Mouse (Mus musculus): ENCODE results near the gene Mnd1.

Gene Mnd1

GRCm38 (mm10) chr3:84155558-84156006 is at the start of gene Mnd1:
TSS of gene Mnd1 (minus strand) at chr3:84155786.
- peak; percentile 99 for DNase-seq (ENCODE audit: low spot score)

- DNase-seq (ENCODE audit: low spot score) = no peak
These were observed 49.1 kb upstream of the Mnd1 start for GRCm38 (mm10) chr3:84204640-84205039.

DNA sequence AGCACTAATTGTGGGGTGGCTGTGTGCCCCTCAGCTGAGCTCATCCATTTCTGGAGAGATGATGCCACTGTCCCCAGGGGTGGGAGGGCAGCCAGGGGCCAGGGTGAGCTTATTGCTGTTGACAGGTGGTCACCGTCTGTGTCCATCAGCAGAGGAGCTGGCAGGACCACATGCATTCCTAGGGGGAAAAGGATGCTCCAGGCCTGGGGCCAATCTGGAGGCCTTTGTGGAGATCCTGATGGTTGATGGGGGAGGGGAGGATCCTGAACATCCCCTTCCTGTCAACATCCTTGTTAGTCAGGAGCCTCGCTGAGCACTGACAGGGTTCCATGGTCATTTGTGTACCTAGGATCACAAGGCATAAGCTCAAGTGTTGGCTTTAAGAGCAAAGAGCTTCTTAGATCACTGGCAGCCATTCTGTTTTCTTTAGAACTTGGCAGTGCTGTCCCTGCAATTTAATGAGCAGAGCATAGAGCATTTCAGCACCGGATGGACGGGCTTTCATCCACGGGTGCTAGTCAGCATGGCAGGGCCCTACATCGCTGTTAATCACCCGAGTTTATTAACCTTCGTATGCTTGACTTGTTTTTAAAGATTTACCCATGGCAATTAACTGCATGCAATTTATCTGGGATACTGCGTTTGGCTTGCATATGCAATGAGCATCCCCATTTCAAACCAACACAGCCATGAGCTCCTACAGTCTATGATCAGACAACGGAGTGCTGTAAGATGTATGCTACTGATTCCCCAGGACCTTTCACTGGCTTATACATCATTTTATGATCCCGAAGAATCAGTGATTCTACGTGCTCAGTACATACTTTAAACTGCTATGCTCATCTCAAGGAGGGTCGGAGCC is 45.2 kb upstream of the Mnd1 start:
- peak; percentile 32 for DNase-seq (ENCODE audit: low spot score)

DNA sequence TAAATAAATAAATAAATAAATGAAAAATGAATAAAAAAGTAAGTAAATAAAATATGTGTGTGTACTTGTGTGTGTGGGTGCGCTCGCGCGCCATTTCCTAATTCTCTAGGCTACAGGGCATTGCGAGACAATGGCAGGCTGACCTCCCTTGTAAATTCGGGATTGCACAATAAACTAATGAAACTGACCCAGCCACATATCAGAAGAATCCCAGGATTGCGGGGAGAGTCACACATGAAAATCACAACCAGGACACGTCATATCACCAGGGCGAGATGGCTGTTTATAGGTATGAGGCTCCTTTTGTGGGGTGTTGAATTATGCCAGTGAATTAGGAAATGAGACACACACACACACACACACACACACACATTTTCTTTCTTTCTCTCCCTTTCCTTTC is 43.9 kb upstream of the Mnd1 start:
- DNase-seq (ENCODE audit: low spot score) = no peak

DNA sequence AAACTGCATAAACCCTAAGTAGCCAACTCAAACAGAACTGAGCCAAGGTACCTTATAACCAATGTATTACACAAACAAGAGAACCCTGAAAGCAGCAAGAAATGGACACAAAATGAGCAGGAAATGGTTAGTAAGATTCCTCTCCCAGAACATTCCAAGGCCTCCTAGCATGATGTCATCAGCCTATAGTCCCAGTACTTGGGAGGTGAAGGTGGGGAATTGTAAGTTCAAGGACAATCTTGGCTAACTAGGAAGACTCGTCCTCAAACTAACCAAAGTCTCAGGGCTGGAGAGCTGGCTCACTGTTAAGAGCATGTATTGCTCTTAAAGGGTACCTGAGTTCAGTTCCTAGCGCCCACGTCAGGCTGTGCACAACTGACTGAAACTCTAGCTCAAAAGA is 42.6 kb upstream of the Mnd1 start:
- DNase-seq (ENCODE audit: low spot score) = no peak

- DNase-seq (ENCODE audit: low spot score) = no peak
These were observed 38.3 kb upstream of the Mnd1 start for GRCm38 (mm10) chr3:84193881-84194280.

- DNase-seq (ENCODE audit: low spot score) = peak; percentile 19
These were observed 35.7 kb upstream of the Mnd1 start for GRCm38 (mm10) chr3:84191141-84191881.

DNA sequence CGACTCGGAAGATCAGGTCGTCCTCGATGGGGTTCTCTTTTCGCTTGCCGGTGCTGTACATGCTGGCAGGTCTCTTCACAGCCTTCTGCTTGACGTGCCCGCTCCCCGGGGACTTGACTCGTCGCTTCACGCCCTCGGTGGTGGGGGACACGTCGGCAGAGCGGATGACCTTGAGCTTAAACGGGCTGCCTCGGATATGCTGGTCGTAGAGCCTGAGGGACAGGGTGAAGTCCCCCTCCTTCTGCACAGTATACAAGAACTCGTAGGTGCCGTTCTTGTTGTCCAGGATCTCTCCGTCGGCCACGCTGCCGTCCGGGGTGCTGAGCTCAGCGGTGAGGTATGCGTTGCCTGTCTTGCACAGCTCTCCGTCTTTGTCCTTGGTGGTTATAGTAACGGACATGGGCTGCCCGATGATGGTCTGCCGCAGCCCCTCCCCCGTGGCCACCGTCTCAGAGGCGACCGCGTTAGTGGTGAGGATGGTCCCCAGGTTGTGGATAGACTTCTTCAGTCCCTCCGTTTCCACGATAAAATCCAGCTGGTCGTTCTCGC is 35.0 kb upstream of the Mnd1 start:
- peak; percentile 37 for DNase-seq (ENCODE audit: low spot score)

- DNase-seq (ENCODE audit: low spot score) = no peak
These were observed 34.1 kb upstream of the Mnd1 start for GRCm38 (mm10) chr3:84189629-84190173.

GRCm38 (mm10) chr3:84181717-84182116 is 26.1 kb upstream of the Mnd1 start:
- no peak for DNase-seq (ENCODE audit: low spot score)

DNA sequence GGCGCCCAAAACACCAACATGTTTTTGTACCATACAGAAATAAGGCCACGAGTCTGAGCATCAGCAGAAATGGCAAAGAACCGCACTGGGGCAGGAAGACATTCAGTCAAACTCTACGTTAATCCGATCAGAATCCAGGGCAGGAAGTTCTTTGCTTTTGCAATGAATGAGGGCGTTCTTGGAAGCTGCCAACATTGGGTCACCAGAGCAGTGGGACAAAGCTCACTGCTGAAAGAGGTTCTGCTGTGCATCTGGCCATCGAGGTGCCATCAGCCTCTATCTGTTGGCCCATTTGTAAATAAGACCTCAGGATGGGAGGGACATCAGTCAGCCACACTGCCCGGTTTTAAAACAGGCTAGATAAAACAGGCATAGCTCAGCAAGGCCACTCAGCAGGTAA is 25.5 kb upstream of the Mnd1 start:
- no peak for DNase-seq (ENCODE audit: low spot score)

GRCm38 (mm10) chr3:84180304-84180703 is 24.7 kb upstream of the Mnd1 start:
- DNase-seq (ENCODE audit: low spot score) = no peak

DNA sequence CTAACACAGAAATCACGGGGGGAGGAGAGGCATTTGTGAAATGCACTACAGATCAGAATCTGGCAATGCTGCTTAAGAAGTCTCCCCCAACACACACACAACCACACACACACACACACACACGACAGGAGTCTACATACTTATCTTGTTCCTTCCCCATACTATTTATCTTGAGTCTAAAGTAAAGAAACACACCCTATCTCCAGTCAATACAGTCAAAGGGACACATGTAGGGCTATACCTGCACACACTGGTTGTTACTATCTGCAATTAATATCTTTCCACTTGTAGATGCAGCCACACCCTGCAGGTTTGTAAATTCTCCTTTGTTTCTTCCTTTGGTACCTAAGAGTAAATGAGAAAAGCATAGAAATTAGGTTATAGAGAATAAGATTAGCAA is 22.2 kb upstream of the Mnd1 start:
- no peak for DNase-seq (ENCODE audit: low spot score)

DNA sequence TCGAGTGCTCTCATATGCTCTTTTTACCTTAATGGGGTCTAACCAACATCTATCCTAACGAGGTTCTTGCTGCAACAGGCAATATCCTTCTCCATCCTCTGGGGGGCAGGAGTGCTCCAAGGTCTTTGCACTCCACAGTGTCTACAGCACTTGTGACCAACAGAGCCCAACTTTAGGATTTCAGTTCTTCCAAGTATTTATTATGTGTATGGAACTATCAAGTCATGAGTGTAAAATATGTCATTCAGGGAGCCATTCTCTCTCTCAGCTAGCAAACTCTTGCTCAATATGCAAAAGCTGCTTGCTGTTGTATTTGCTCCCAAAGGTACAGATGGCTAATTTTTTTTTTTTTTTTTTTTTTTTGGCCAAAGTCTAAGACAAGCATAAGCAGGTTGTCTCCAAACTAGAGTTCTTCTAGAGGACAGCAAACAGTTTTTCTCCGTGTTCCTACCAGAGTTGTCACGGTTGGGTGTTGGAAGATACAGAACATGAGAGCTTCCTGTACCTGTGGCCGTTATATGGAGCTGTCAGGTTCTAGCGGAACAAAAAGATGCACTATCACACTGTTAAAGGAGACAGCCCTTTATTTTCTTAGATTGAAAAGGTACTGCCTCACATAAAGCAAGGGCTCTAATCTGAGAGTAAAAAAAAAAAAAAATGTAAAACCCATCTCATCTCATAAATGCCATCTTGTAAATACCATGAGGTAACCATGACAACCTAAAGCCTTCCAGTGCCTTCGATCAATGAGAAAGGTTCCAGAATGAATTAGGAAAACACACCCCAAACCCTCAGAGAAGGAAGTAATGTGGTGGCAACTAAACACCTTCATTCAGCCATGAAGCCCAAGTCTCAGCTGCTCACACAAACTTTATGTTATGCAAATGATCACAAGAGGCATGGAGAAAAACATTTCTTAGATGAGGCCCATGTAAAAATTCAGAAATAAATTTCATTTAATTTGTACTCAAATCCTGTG is 20.0 kb upstream of the Mnd1 start:
- peak; percentile 88 for DNase-seq (ENCODE audit: low spot score)

GRCm38 (mm10) chr3:84173581-84174154 is 18.1 kb upstream of the Mnd1 start, which contains the start of gene Gm6525:
TSS of gene Gm6525 (plus strand) at chr3:84174104.
- DNase-seq (ENCODE audit: low spot score) = no peak

DNA sequence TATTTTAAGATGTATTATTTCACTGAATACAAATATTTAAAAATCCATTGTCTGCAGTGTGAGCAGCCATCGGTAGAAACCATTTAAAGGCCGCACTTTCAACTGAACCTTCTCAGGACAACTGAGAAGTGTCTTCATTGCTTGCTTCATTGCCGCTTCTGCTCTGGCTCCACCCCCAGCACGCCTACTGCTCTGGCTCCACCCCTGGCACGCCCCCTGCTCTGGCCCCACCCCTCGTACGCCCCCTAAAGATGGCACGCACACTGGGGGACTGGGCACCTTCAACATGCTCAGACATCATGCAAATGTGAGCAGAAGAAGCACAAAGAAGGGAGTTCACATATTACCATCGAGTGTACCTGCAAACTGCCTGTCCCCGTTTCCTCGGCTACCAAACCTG is 16.8 kb upstream of the Mnd1 start:
- no peak for DNase-seq (ENCODE audit: low spot score)

GRCm38 (mm10) chr3:84169393-84170005 is 13.9 kb upstream of the Mnd1 start:
- DNase-seq (ENCODE audit: low spot score) = no peak

DNA sequence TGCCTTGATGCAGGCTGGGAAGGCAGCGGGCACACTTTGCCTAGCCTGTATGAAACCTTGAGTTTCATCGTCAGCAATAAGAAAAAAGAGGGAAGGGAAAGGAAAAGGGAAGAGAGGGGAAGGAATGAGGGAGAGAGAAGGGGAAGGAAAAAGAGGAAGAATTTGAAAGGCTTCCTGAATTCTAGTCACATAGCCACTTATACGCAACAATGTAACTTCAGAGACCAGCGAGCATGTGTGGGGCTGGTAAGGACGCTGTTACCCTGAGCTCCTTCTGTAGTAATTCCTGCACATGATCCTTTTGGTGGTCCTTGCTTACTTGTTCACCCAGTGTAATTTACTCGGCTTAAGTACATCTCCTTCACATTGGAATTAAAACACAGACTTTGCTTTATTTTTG is 13.4 kb upstream of the Mnd1 start:
- DNase-seq (ENCODE audit: low spot score) = no peak

DNA sequence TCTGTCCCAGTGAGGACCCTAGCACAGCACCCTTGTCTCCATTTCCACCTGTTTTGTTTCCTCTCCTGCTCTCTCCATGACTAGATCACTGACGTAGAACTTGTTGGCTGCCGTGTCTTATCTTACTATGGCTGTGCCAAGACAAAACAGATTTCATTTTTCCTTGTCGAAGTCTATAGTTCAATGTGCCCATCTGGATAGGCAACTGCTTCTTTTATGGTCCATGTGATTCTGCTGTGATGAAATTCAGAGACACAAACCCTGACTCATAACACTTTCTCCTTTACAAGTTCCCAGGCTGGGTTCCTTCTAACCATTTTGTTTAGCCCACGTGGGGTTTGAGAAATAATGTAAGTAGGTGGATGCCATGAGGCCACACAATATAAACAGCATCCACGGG is 10.5 kb upstream of the Mnd1 start:
- DNase-seq (ENCODE audit: low spot score) = no peak

- no peak for DNase-seq (ENCODE audit: low spot score)
These were observed 9.8 kb upstream of the Mnd1 start for GRCm38 (mm10) chr3:84165391-84165790.

All from embryo, embryonic 10.5 days (tissue).